Comparison of ENCODE assay signal across 16 mouse cellular contexts in genomic region chr7:126281876-126282682, GRCm38 (mm10). TPM values are rescaled to one million over a fixed set of nuclear protein-coding genes. Genes with fewer than 3 reads are reported as not detected.
DNase-seq lines count a peak whose midpoint lies in the region; ATAC-seq and TF ChIP-seq lines count a peak whose summit lies in the region.
"Had no signal": no experiment of that assay in that cellular context is flagged by ENCODE, and none has a peak within 500 bp of the region (broad histone marks: within the 10 kb centered on the region; RNA-seq: fewer than 3 reads in every experiment).

No protein-coding gene starts in this region.

- WGBS in cerebellum, adult 2 months, result 52% methylated on average over 16 of the region's 16 CpGs

- TF ChIP-seq CTCF in cerebellum, adult 2 months (IDR thresholded peaks at IDR 0.05; ENCODE audit: borderline replicate concordance, insufficient read depth, low read depth, low read length), result no peak
- TF ChIP-seq CTCF in layer of hippocampus, adult 2 months (conservative IDR thresholded peaks at IDR 0.05), result no peak

- TF ChIP-seq POLR2A in cerebellum, adult 2 months (IDR thresholded peaks at IDR 0.05; ENCODE audit: borderline replicate concordance, insufficient read depth, low read length), result no peak

- no peak overlapping the region for H3K4me3 ChIP-seq in cerebellum, adult 2 months (replicated peaks; ENCODE audit: insufficient read depth, low read depth, low read length)
- no peak overlapping the region for H3K4me3 ChIP-seq in layer of hippocampus, adult 2 months
- H3K4me3 ChIP-seq: forebrain, embryonic 12.5 days; limb, embryonic 10.5 days; neural tube, embryonic 12.5 days had no signal

- peak in 1 of 2 experiments; percentile 30 for DNase-seq in cerebellum, adult 2 months
- DNase-seq in cerebellum, postnatal 36 days, result no peak
- DNase-seq in layer of hippocampus, adult 2 months (ENCODE audit: low spot score in 2 of 2), result no peak
- DNase-seq in layer of hippocampus, adult 9-10 months (ENCODE audit: low spot score), result no peak
- DNase-seq in B cell, adult 2 months, result peak; percentile 47 to 48
- no peak for DNase-seq in urinary bladder, postnatal 10 days (ENCODE audit: low spot score)
- DNase-seq in urinary bladder, postnatal 36 days (ENCODE audit: low spot score in 2 of 2), result no peak
- DNase-seq: adrenal gland, adult 8-10 months; cerebellum, postnatal 10 days; heart, adult 18-20 months had no signal

- peaks cover 76% of the 10 kb centered on the region for H3K4me1 ChIP-seq in cerebellum, adult 2 months (ENCODE audit: control insufficient read depth, insufficient read depth, low read length)

- H3K27ac ChIP-seq in cerebellum, adult 2 months (ENCODE audit: insufficient read depth, low read length), result 0 out of 2 replicates have a peak overlapping the region, but pooled peaks have one; percentile 25
- peak overlapping the region; percentile 32; the same call in 1 of the 2 replicates for H3K27ac ChIP-seq in layer of hippocampus, adult 2 months
- H3K27ac ChIP-seq: forebrain, embryonic 12.5 days; limb, embryonic 10.5 days; liver, embryonic 14.5 days; neural tube, embryonic 12.5 days had no signal

- no peaks in the 10 kb centered on the region for H3K27me3 ChIP-seq in cerebellum, adult 2 months (ENCODE audit: control insufficient read depth, insufficient read depth, low read length)
- H3K27me3 ChIP-seq: forebrain, embryonic 12.5 days; neural tube, embryonic 12.5 days had no signal

- ATAC-seq in megakaryocyte, adult 5-6 weeks (ENCODE audit: poor library complexity, severe bottlenecking), result 0 out of 2 replicates have a peak, but pooled peaks have one; percentile 23
- ATAC-seq: lung, postnatal 0 days had no signal

RNA-seq across cellular contexts. Expression of gene Sbk1, which starts 9.7 kb away (rescaled TPM):
- 227 and 282 TPM in 2 replicates for polyA plus RNA-seq in cerebellum, adult 2 months (2012; rRNA removed)
- 10 to 100 TPM; 71.9 to 73.3 TPM for total RNA-seq in layer of hippocampus, adult 2 months (2021)
- total RNA-seq in megakaryocyte, adult 5-6 weeks (2015), result 4.7 and 5.2 TPM in 2 replicates
- total RNA-seq in megakaryocyte, adult 5-6 weeks (2017), result 5.1 and 5.6 TPM in 2 replicates

Comparison
In these comparisons a context has a peak if more than half of its experiments do, and no peak if none do; other contexts are left out.
1. DNase-seq: peak in B cell, adult 2 months (2 of 2); none in cerebellum, postnatal 36 days (0 of 2), layer of hippocampus, adult 2 months (0 of 2), layer of hippocampus, adult 9-10 months (single experiment), urinary bladder, postnatal 10 days (single experiment) and urinary bladder, postnatal 36 days (0 of 2).
2. RNA of gene Sbk1, which starts 9.7 kb away (total RNA-seq): 71.9 to 73.3 TPM in layer of hippocampus, adult 2 months; 4.7 to 5.6 TPM in megakaryocyte, adult 5-6 weeks; every median in the first group is over 10 times any median in the second.